Mouse (Mus musculus): Measurements from ENCODE around the gene Otogl. TPM values are rescaled to one million over a fixed set of nuclear protein-coding genes. Genes with fewer than 3 reads are reported as not detected.

The Otogl gene
- polyA plus RNA-seq, 1 experiment = 0.07 TPM

DNA sequence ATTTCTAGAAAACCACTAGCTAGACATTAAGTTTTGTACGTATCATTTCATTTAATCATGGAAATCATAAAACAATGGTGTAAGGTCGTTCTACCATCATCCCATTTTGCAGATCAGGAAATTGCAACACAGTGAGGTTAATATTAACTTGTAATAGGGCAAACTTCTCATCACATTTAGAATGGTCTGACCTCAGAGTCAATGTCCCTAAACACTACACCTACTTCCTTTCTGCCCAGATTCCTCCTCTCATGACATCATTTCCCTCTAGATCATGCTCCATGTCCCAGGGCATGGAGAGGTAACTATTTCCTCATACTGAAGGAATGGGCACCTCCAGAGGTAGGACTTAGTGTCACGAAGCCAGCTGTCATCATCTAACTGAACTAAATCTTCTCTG is 22.1 kb upstream of the Otogl start:
- TF ChIP-seq POLR2A (IDR thresholded peaks at IDR 0.05; ENCODE audit: borderline replicate concordance, extremely low read depth, insufficient read depth, insufficient read length, poor library complexity, severe bottlenecking) (no peak), CTCF (IDR thresholded peaks at IDR 0.05; ENCODE audit: borderline replicate concordance, extremely low read depth, insufficient read depth, insufficient read length) (no peak)
- DNase-seq (ENCODE audit: low read depth) = no peak

DNA sequence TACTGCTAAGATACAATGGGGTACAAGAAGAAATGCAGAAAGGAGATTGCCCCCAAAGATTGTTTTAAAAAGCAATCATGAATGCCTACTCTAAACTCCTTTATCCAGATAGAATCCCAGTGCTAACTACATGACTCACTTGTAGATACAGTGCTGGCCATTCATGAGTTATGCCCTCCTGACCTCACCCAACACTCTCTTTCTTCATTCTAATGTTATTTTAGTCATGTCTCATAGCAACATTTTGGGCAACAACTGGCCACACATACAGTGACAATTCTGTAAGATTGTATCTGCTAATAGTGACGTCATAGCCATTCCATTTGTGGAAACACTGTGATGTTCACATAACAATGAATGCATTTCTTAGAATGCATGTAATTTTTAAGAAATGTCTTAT is 21.6 kb upstream of the Otogl start:
- no peak for DNase-seq (ENCODE audit: low read depth)
- TF ChIP-seq CTCF (IDR thresholded peaks at IDR 0.05; ENCODE audit: borderline replicate concordance, extremely low read depth, insufficient read depth, insufficient read length) = no peak
- no peak for TF ChIP-seq POLR2A (IDR thresholded peaks at IDR 0.05; ENCODE audit: borderline replicate concordance, extremely low read depth, insufficient read depth, insufficient read length, poor library complexity, severe bottlenecking)

DNA sequence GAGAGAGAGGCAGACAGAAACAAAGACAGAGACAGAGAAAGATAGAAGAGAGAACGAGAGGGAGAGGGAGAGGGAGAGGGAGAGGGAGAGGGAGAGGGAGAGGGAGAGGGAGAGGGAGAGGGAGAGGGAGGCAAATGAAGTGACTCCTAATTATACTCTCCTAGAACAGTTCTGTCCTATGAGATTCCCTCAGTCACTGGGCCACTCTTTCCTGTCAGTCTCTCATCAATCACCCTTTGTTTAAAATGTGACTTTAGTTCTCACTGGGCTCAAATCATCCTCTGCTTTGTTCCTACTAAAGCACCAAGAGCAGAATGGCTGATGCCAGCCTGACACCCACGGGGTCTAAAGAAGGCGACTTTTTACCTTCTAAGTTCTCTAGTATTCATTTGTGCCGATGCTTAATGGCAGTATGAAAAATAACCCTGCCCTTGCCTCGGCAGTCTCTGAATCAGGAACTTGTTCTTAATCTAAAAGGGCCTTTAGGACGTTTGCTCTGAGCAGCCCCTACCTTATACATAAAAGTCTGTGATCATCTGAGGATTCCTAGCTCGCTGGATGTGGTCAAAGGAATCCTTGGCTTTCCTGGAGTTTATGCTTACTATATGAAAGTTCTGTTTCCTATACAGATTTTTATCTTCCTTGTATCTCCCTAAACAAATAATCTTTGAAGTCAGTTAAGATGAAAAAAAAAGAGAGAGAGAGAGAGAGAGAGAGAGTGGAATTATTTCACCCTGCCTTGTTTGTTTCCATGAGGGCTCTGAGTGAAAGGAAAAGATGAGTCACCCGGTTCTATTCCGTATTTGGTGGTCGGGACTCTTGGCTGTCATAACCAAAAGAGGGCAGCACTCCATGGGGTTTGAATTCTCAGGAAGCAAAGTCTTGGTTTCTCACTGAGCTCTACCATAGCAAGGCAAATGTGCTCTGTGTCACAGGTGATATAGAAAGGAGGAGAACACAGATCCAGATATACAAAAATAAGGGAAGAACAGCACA is 20.2 kb upstream of the Otogl start:
- peak; percentile 75 for DNase-seq (ENCODE audit: low read depth)
- TF ChIP-seq POLR2A (IDR thresholded peaks at IDR 0.05; ENCODE audit: borderline replicate concordance, extremely low read depth, insufficient read depth, insufficient read length, poor library complexity, severe bottlenecking) (no peak), CTCF (IDR thresholded peaks at IDR 0.05; ENCODE audit: borderline replicate concordance, extremely low read depth, insufficient read depth, insufficient read length) (peak; percentile 50; the same call in 1 of the 2 replicates)

DNA sequence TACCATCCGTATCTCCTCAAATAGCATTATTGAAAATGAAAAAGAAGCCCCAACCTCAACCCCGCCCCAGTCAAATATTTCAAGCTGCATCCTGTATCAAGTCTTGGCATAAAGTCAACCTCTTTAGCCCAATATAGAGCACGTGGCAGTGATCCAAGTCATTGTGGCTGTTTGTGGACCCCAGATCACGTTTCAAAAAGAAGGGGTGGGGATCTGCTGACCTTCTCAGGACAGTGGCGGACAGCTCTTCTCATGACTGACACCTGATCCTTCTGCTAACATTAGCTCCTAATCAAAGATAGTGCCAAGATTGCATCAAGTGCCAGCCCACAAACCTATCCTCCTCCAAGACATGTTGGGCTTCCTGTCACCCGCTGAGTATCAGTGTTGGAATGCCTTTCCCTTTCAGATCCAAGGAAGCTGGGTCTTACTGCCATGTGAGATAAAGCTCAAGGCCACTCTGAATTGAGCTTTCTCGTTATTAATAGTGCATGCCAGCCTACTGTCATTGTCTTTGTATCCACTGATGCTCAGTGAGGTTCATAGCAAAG is 18.6 kb upstream of the Otogl start:
- DNase-seq (ENCODE audit: low read depth) = no peak
- TF ChIP-seq CTCF (IDR thresholded peaks at IDR 0.05; ENCODE audit: borderline replicate concordance, extremely low read depth, insufficient read depth, insufficient read length) (no peak), POLR2A (IDR thresholded peaks at IDR 0.05; ENCODE audit: borderline replicate concordance, extremely low read depth, insufficient read depth, insufficient read length, poor library complexity, severe bottlenecking) (no peak)

DNA sequence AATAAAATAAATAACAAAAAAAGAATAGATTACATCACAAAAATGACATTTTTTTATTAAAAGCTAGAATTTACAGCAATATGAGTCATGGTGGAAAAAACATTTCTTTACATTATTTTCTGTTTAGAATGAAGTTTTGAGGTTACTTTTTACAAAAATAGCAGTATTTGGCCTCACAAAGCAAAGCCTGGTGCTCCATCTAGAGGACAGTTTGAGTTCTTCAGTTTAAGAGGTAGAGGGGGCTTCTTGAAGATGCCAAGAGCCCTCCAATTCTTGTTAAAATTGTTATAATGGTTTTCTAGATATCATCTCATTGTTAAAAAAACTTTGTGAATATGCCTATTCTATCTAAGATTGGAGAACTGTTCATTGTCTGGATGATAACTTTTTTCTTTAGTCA is 13.4 kb upstream of the Otogl start:
- TF ChIP-seq CTCF (IDR thresholded peaks at IDR 0.05; ENCODE audit: borderline replicate concordance, extremely low read depth, insufficient read depth, insufficient read length) (peak; percentile 37; the same call in 1 of the 2 replicates), POLR2A (IDR thresholded peaks at IDR 0.05; ENCODE audit: borderline replicate concordance, extremely low read depth, insufficient read depth, insufficient read length, poor library complexity, severe bottlenecking) (no peak)
- peak; percentile 67 for DNase-seq (ENCODE audit: low read depth)

DNA sequence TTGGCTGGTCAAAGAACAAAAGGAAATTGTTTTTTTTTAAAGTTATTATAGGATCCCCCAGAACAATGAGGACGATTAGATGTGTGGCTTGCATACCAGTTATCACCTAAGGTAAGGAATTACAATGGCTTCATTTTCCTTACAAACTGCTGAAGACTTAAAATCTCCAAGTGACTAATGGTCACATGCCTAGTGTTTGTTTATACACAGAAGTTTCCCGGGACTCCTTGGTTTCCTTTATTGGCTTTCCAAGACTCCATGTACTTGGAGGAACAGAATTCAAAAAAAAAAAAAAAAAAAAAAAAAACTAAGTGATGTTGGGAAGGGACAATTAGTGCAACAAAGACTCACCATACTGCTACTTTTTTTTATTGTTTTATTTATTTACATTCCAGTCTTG is 11.9 kb upstream of the Otogl start:
- no peak for TF ChIP-seq CTCF (IDR thresholded peaks at IDR 0.05; ENCODE audit: borderline replicate concordance, extremely low read depth, insufficient read depth, insufficient read length)
- TF ChIP-seq POLR2A (IDR thresholded peaks at IDR 0.05; ENCODE audit: borderline replicate concordance, extremely low read depth, insufficient read depth, insufficient read length, poor library complexity, severe bottlenecking) = no peak
- DNase-seq (ENCODE audit: low read depth) = no peak

DNA sequence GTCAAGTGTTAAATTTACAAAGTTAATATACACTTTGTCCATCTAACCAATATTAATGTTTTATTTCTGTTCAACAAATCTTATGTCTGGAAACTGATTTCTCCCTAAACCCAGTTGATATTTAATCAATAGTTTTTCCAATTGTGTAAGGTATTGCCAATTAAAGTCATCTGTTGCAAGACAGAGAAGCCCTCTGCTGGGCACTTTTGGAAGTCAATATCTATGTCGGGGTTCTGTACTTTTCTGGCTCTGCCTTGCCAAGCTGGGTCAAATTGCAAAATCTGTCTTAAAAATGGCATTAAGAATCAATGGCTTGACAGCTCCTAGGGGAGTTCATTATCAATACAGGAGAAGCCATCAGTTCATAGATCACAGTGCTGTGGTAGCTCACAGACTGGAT is 10.8 kb upstream of the Otogl start:
- TF ChIP-seq CTCF (IDR thresholded peaks at IDR 0.05; ENCODE audit: borderline replicate concordance, extremely low read depth, insufficient read depth, insufficient read length) (peak; percentile 47; the same call in 1 of the 2 replicates), POLR2A (IDR thresholded peaks at IDR 0.05; ENCODE audit: borderline replicate concordance, extremely low read depth, insufficient read depth, insufficient read length, poor library complexity, severe bottlenecking) (no peak)
- peak; percentile 49 for DNase-seq (ENCODE audit: low read depth)

DNA sequence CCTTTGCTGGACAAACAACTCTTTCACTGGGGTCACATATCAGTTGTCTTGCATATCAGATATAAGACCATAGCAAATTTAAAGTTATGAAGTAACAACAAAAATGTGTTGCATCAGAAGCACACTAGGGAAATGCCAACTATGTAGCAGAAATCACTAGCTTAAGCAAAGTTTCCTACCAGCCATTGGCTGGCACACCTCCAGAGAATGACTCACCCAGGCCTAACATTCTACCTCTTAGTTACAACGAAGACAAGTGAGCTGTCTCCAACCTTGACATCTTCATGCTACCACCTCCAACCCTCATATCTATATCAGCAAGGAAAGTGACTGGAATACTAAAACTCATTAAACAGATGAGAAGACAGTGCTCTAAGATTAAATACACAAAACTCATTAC is 9.6 kb upstream of the Otogl start:
- no peak for DNase-seq (ENCODE audit: low read depth)
- no peak for TF ChIP-seq POLR2A (IDR thresholded peaks at IDR 0.05; ENCODE audit: borderline replicate concordance, extremely low read depth, insufficient read depth, insufficient read length, poor library complexity, severe bottlenecking)
- no peak for TF ChIP-seq CTCF (IDR thresholded peaks at IDR 0.05; ENCODE audit: borderline replicate concordance, extremely low read depth, insufficient read depth, insufficient read length)

DNA sequence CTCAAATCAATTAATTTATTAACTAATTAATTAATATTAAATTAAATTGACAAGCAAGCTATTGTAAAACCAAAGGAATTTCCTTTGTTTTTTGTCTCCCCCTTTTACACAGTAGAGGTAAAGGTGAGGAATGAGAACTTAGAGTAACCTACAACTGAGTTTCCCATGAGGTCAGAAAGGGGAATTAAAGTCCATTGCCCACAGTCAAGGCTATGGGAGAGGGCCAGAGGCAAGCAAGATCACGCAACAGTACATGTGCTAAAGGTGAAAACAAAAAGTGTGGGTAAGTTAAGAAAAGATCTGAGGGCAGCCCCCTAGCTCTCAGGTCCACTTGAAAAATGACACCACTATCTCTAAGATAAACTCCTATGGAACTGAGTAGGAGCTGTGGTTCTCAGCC is 9.2 kb upstream of the Otogl start:
- TF ChIP-seq CTCF (IDR thresholded peaks at IDR 0.05; ENCODE audit: borderline replicate concordance, extremely low read depth, insufficient read depth, insufficient read length) = no peak
- no peak for TF ChIP-seq POLR2A (IDR thresholded peaks at IDR 0.05; ENCODE audit: borderline replicate concordance, extremely low read depth, insufficient read depth, insufficient read length, poor library complexity, severe bottlenecking)
- no peak for DNase-seq (ENCODE audit: low read depth)

DNA sequence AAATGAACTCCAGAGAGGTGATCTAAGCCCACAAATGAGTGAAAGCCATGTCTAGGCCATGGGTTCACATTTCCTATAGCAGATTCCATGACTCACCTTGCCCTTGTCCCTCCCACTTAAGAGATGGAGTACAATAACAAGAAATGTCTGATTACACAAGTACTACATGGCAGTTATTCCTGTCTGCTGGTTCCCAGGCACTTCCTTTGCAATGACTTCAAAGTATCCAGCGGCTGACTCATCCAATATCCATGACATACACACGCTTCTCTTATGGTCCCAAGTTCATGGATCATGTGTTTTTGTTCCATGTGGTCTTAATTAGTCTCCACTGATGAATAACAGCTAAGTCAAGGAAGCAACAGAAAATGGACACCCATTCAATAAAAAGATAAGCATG is 1.1 kb upstream of the Otogl start:
- DNase-seq (ENCODE audit: low read depth) = no peak
- TF ChIP-seq POLR2A (IDR thresholded peaks at IDR 0.05; ENCODE audit: borderline replicate concordance, extremely low read depth, insufficient read depth, insufficient read length, poor library complexity, severe bottlenecking) (no peak), CTCF (IDR thresholded peaks at IDR 0.05; ENCODE audit: borderline replicate concordance, extremely low read depth, insufficient read depth, insufficient read length) (no peak)

DNA sequence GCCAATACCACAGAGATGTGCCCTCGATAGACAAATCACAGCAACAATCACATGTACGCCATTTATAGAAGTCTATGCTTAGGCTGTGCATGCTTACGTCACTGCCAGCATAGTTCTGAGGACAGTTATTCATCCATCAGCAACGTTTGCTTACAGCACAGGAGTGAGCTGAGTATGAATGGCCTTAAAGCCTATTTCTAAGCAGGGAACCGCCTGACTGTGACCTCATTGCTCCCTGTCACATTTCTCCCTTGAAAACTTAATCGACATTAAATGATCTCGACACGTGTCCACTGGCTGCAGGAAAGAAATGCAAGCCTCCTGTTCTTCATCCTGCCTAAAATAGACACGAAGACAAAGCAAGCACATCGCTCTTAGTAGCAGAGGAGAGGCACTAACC is 5.5 kb downstream of the Otogl start:
- TF ChIP-seq POLR2A (IDR thresholded peaks at IDR 0.05; ENCODE audit: borderline replicate concordance, extremely low read depth, insufficient read depth, insufficient read length, poor library complexity, severe bottlenecking) (no peak), CTCF (IDR thresholded peaks at IDR 0.05; ENCODE audit: borderline replicate concordance, extremely low read depth, insufficient read depth, insufficient read length) (no peak)
- no peak for DNase-seq (ENCODE audit: low read depth)

Measured in brain, embryonic 14.5 days (tissue).